Mouse (Mus musculus) embryonic facial prominence, embryonic 13.5 days (tissue): ENCODE measurements at regions not wholly inside any gene's neighbourhood (a gene's known extent, or its start where the extent isn't known, plus 50 kb on each side); places are given as distances from the start of the nearest gene placed in this dataset.

Experiments used
- ATAC-seq: fragments of 200-750 bp; cut with Nextera tagmentation; 2 replicates; pipeline ENCODE4 v1.8.0; 2017; ENCODE audit warnings: low read depth; ENCODE audit not compliant: insufficient number of reproducible peaks, insufficient read depth, low FRiP score, low TSS enrichment
- H3K27ac ChIP-seq: fragments of 300-500 bp; sonication (generic); 2 replicates; pipeline ENCODE4 v1.5.1; 2015; ENCODE audit warnings: moderate library complexity, mild to moderate bottlenecking, inconsistent platforms
- H3K27me3 ChIP-seq: fragments of 300-500 bp; sonication (generic); 2 replicates; pipeline ENCODE4 v1.6.1; 2015; ENCODE audit warnings: mild to moderate bottlenecking, inconsistent platforms
- H3K36me3 ChIP-seq: fragments of 300-500 bp; sonication (generic); 2 replicates; pipeline ENCODE4 v1.6.1; 2015; ENCODE audit warnings: mild to moderate bottlenecking, inconsistent platforms
- H3K4me1 ChIP-seq: fragments of 300-500 bp; sonication (generic); 2 replicates; pipeline ENCODE4 v1.6.1; 2015; ENCODE audit warnings: inconsistent platforms
- H3K4me2 ChIP-seq: fragments of 300-500 bp; sonication (generic); 2 replicates; pipeline ENCODE4 v1.6.1; 2015; ENCODE audit warnings: moderate library complexity, mild to moderate bottlenecking, inconsistent platforms
- H3K4me3 ChIP-seq: fragments of 300-500 bp; sonication (generic); 2 replicates; pipeline ENCODE4 v1.5.1; 2015; ENCODE audit warnings: mild to moderate bottlenecking, inconsistent platforms
- H3K9ac ChIP-seq: fragments of 300-500 bp; sonication (generic); 2 replicates; pipeline ENCODE4 v1.6.1; 2015; ENCODE audit warnings: mild to moderate bottlenecking, inconsistent platforms
- H3K9me3 ChIP-seq: fragments of 300-500 bp; sonication (generic); 2 replicates; pipeline ENCODE4 v1.6.1; 2016; ENCODE audit warnings: inconsistent platforms
- WGBS: fragments of 180-500 bp; shearing (Covaris S2); methylation state at CpG from one replicate; pipeline ENCODE4 v1.1.7; 2015; ENCODE audit warnings: mixed read lengths; 5-methylcytosine and 5-hydroxymethylcytosine counted together

- H3K9ac ChIP-seq, result no peak overlapping the region
- no peaks in the 10 kb centered on the region for H3K9me3 ChIP-seq
- no peak for ATAC-seq
- no peak overlapping the region for H3K4me2 ChIP-seq
- H3K4me1 ChIP-seq, result peaks cover under 1% of the 10 kb centered on the region; the same call in 1 of the 2 replicates
- no peak overlapping the region for H3K27ac ChIP-seq
- H3K4me3 ChIP-seq, result no peak overlapping the region
- H3K27me3 ChIP-seq, result peaks cover 4% of the 10 kb centered on the region; the same call in 1 of the 2 replicates
- H3K36me3 ChIP-seq, result no peaks in the 10 kb centered on the region
- WGBS, result 97% methylated on average over 3 of the region's 3 CpGs
These were observed 111.0 kb upstream of the 9330182O14Rik start for GRCm38 (mm10) chr15:40023195-40023594.

- no peak for ATAC-seq
- H3K36me3 ChIP-seq, result no peaks in the 10 kb centered on the region
- H3K4me1 ChIP-seq, result no peaks in the 10 kb centered on the region
- H3K4me2 ChIP-seq, result no peak overlapping the region
- no peak overlapping the region for H3K9ac ChIP-seq
- H3K27ac ChIP-seq, result peak overlapping the region; percentile 39; the same call in 1 of the 2 replicates
- no peak overlapping the region for H3K4me3 ChIP-seq
- no peaks in the 10 kb centered on the region for H3K27me3 ChIP-seq
- no peaks in the 10 kb centered on the region for H3K9me3 ChIP-seq
These were observed 102.1 kb upstream of the 9330182O14Rik start for GRCm38 (mm10) chr15:40032088-40032487.

GRCm38 (mm10) chr15:40036181-40036580 is 98.0 kb upstream of the 9330182O14Rik start:
- Histone ChIP-seq H3K27ac (no peak overlapping the region), H3K4me1 (no peaks in the 10 kb centered on the region), H3K4me3 (no peak overlapping the region), H3K9me3 (no peaks in the 10 kb centered on the region), H3K36me3 (no peaks in the 10 kb centered on the region), H3K9ac (no peak overlapping the region), H3K4me2 (no peak overlapping the region), H3K27me3 (no peaks in the 10 kb centered on the region)
- ATAC-seq, result no peak
- 88% methylated on average over 1 of the region's 1 CpGs for WGBS

- WGBS, result 69% methylated on average over 7 of the region's 7 CpGs
- H3K27ac ChIP-seq, result no peak overlapping the region
- H3K4me2 ChIP-seq, result no peak overlapping the region
- no peaks in the 10 kb centered on the region for H3K4me1 ChIP-seq
- no peak overlapping the region for H3K4me3 ChIP-seq
- H3K9me3 ChIP-seq, result no peaks in the 10 kb centered on the region
- H3K9ac ChIP-seq, result no peak overlapping the region
- H3K27me3 ChIP-seq, result no peaks in the 10 kb centered on the region
- H3K36me3 ChIP-seq, result no peaks in the 10 kb centered on the region
- no peak for ATAC-seq
These were observed 96.9 kb upstream of the 9330182O14Rik start for GRCm38 (mm10) chr15:40037266-40037665.

GRCm38 (mm10) chr15:40046219-40046618 is 87.9 kb upstream of the 9330182O14Rik start:
- H3K4me1 ChIP-seq, result no peaks in the 10 kb centered on the region
- ATAC-seq, result no peak
- 61% methylated on average over 5 of the region's 5 CpGs for WGBS
- no peaks in the 10 kb centered on the region for H3K27me3 ChIP-seq
- no peaks in the 10 kb centered on the region for H3K36me3 ChIP-seq
- H3K9me3 ChIP-seq, result no peaks in the 10 kb centered on the region
- no peak overlapping the region for H3K9ac ChIP-seq
- no peak overlapping the region for H3K4me2 ChIP-seq
- H3K27ac ChIP-seq, result no peak overlapping the region
- no peak overlapping the region for H3K4me3 ChIP-seq

- 61% methylated on average over 1 of the region's 1 CpGs for WGBS
- Histone ChIP-seq H3K27ac (no peak overlapping the region), H3K4me3 (no peak overlapping the region), H3K36me3 (no peaks in the 10 kb centered on the region), H3K4me1 (no peaks in the 10 kb centered on the region), H3K9me3 (no peaks in the 10 kb centered on the region), H3K9ac (no peak overlapping the region), H3K27me3 (no peaks in the 10 kb centered on the region), H3K4me2 (no peak overlapping the region)
- no peak for ATAC-seq
These were observed 87.1 kb upstream of the 9330182O14Rik start for GRCm38 (mm10) chr15:40047100-40047499.

- no peak overlapping the region for H3K27ac ChIP-seq
These were observed 66.1 kb upstream of the 9330182O14Rik start for GRCm38 (mm10) chr15:40068051-40068450.

GRCm38 (mm10) chr15:40075334-40075893 is 58.8 kb upstream of the 9330182O14Rik start:
- Histone ChIP-seq H3K4me1 (no peaks in the 10 kb centered on the region), H3K4me3 (no peak overlapping the region), H3K27ac (no peak overlapping the region), H3K9ac (no peak overlapping the region), H3K36me3 (no peaks in the 10 kb centered on the region), H3K27me3 (no peaks in the 10 kb centered on the region), H3K4me2 (no peak overlapping the region), H3K9me3 (no peaks in the 10 kb centered on the region)
- 77% methylated on average over 3 of the region's 3 CpGs for WGBS
- no peak for ATAC-seq

More at GRCm38 (mm10) chr15:40068051-40068450, 66.1 kb upstream of the 9330182O14Rik start:
- Histone ChIP-seq H3K36me3 (no peaks in the 10 kb centered on the region), H3K4me2 (no peak overlapping the region), H3K4me1 (no peaks in the 10 kb centered on the region), H3K4me3 (no peak overlapping the region), H3K27me3 (no peaks in the 10 kb centered on the region), H3K9me3 (no peaks in the 10 kb centered on the region), H3K9ac (no peak overlapping the region)
- 79% methylated on average over 2 of the region's 2 CpGs for WGBS
- no peak for ATAC-seq

GRCm38 (mm10) chr15:40079872-40080271 is 54.3 kb upstream of the 9330182O14Rik start:
- ATAC-seq, result no peak
- whole genome bisulfite sequencing, result 79% methylated on average over 6 of the region's 6 CpGs

More at GRCm38 (mm10) chr15:40079872-40080271, 54.3 kb upstream of the 9330182O14Rik start:
- H3K27me3 ChIP-seq, result no peaks in the 10 kb centered on the region
- no peak overlapping the region for H3K27ac ChIP-seq
- no peak overlapping the region for H3K4me3 ChIP-seq
- no peak overlapping the region for H3K4me2 ChIP-seq
- no peaks in the 10 kb centered on the region for H3K36me3 ChIP-seq
- no peak overlapping the region for H3K9ac ChIP-seq
- no peaks in the 10 kb centered on the region for H3K9me3 ChIP-seq
- H3K4me1 ChIP-seq, result no peaks in the 10 kb centered on the region
